Mouse (Mus musculus) heart, embryonic 14.5 days (tissue): Measurements from ENCODE around the gene Plaur. TPM values are rescaled to one million over a fixed set of nuclear protein-coding genes. Genes with fewer than 3 reads are reported as not detected.

ENCODE experiments used
- ATAC-seq: fragments of 200-750 bp; cut with Nextera tagmentation; 2 replicates; pipeline ENCODE4 v1.8.0; 2017; ENCODE audit warnings: low read depth, moderate TSS enrichment; ENCODE audit not compliant: insufficient number of reproducible peaks, insufficient read depth, low FRiP score
- H3K27ac ChIP-seq, 2 experiments: fragments of 200-500 bp in 1 of 2; fragments of 300-500 bp in 1 of 2; sonication (generic) in 1 of 2; replicated peaks in 1 of 2; 2 replicates each; pipeline ENCODE4 v1.5.1; 2012 to 2014; ENCODE audit warnings: low read depth in 2 of 2, low read length in 2 of 2, control low read depth in 1 of 2, mild to moderate bottlenecking in 1 of 2, mixed read lengths in 1 of 2; ENCODE audit not compliant: control insufficient read depth in 1 of 2, insufficient read depth in 1 of 2
- H3K27me3 ChIP-seq: fragments of 300-500 bp; sonication (generic); 2 replicates; pipeline ENCODE4 v1.6.1; 2014; ENCODE audit warnings: mild to moderate bottlenecking, low read length, control low read depth; ENCODE audit not compliant: control insufficient read depth, insufficient read depth
- H3K36me3 ChIP-seq: fragments of 300-500 bp; sonication (generic); 2 replicates; pipeline ENCODE4 v1.6.1; 2014; ENCODE audit warnings: mild to moderate bottlenecking, control low read depth, low read length, mixed read lengths; ENCODE audit not compliant: control insufficient read depth, insufficient read depth
- H3K4me1 ChIP-seq, 2 experiments: fragments of 200-500 bp in 1 of 2; fragments of 300-500 bp in 1 of 2; sonication (generic) in 1 of 2; 2 replicates each; pipeline ENCODE4 v1.6.1; 2012 to 2014; ENCODE audit warnings: low read length in 2 of 2, control low read depth in 1 of 2, mixed read lengths in 1 of 2; ENCODE audit not compliant: control insufficient read depth in 2 of 2, insufficient read depth in 2 of 2
- H3K4me2 ChIP-seq: fragments of 300-500 bp; sonication (generic); 2 replicates; pipeline ENCODE4 v1.6.1; 2014; ENCODE audit warnings: mild to moderate bottlenecking, low read length
- H3K4me3 ChIP-seq, 2 experiments: fragments of 200-500 bp in 1 of 2; fragments of 300-500 bp in 1 of 2; sonication (generic) in 1 of 2; 2 replicates each; pipeline ENCODE4 v1.5.1; 2012 to 2014; ENCODE audit warnings: low read length in 2 of 2, mild to moderate bottlenecking in 2 of 2, control low read depth in 1 of 2, low read depth in 1 of 2, moderate library complexity in 1 of 2; ENCODE audit not compliant: control insufficient read depth in 1 of 2, insufficient read depth in 1 of 2
- H3K9ac ChIP-seq: fragments of 300-500 bp; sonication (generic); 2 replicates; pipeline ENCODE4 v1.6.1; 2014; ENCODE audit warnings: mild to moderate bottlenecking, low read length
- H3K9me3 ChIP-seq: fragments of 300-500 bp; sonication (generic); 2 replicates; pipeline ENCODE4 v1.6.1; 2016; ENCODE audit warnings: low read length, control low read depth; ENCODE audit not compliant: control insufficient read depth
- WGBS: fragments of 180-500 bp; shearing (Covaris S2); extraction: QIAGEN DNeasy Blood & Tissue Kit; methylation state at CpG from one replicate; pipeline ENCODE4 v1.1.7; 2014; 5-methylcytosine and 5-hydroxymethylcytosine counted together
- polyA plus RNA-seq: library from polyadenylated mRNA; unstranded; fragments of >200 nt; fragmentation: Nextera tagmentation; extraction: Ambion mirVana; gene quantifications from 2 replicates; pipeline ENCODE4 v1.2.1, GENCODE M21; 2014

The Plaur gene
- polyA plus RNA-seq, 1 experiment from 2014 or later, result 7.9 TPM

DNA sequence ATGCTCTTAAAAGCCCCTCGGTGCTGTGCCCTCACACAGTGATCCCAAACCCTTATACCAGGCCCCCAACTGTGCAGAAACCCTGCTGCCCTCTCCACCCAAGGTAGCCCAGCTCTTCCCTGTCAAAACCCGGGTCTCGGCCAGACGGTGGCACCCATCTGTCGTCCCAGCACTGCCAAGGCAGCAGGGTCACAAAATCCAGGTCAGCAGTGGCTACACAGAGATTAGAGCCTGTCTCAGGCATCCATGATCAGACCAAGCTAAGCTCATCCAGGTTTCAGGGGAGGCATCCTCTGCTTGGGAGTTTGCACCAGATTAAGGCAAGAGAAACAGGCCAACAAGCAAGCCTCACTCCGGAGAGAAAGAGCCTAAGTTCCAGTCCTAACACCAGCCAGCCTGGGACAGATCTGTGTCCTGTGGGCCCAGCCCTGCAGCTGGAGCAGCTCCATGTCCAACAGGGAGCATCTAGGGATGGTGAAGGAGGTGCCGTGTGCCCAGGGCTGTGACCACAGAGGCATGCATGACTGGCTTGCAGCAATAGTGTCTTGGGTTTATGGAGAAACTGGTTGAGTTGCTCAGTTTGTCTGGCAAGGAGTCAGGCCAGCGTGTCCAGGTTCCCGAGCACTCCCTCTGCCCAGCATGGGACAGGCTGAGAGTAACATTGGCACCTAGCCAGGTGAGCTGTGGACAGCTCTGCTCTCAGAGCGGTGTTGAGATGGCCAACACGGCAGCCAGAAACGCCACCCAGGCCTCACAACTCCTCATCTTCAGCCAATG lies 38.1 kb upstream of the Plaur start:
- Histone ChIP-seq H3K4me2 (no peak overlapping the region), H3K27me3 (no peaks in the 10 kb centered on the region), H3K27ac (0 out of 4 replicates have a peak overlapping the region, but pooled peaks of 1 of the 2 experiments have one; percentile 43), H3K9me3 (no peaks in the 10 kb centered on the region), H3K36me3 (peaks cover 26% of the 10 kb centered on the region), H3K4me1 (peaks cover 20 to 22% of the 10 kb centered on the region in 2 experiments), H3K9ac (no peak overlapping the region), H3K4me3 (no peak overlapping the region)
- WGBS, result 53% methylated on average over 12 of the region's 12 CpGs
- ATAC-seq, result peak; percentile 66

DNA sequence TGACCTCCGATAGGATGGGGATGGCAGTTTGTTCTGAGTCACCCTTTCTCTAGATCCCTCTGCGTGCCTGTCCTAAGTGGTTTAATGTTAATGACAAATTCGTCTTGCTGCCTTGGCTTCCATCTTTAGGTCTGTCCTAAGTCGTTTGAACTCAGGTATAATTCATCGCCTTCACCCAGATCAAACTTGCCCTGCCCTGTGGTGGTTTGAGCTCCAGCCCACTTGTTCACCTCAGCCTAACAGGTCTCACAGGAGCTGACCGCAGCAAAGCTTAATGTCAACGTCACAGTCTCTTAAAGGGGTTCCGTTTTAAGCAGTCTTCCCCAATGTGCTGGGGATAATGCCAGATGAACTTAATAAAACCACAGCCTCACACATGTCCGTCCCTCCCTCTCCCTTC lies 36.4 kb upstream of the Plaur start:
- 76% methylated on average over 9 of the region's 9 CpGs for WGBS
- Histone ChIP-seq H3K4me2 (no peak overlapping the region), H3K4me1 (peaks cover 15 to 25% of the 10 kb centered on the region in 2 experiments), H3K4me3 (no peak overlapping the region), H3K9me3 (no peaks in the 10 kb centered on the region), H3K36me3 (peaks cover 19% of the 10 kb centered on the region), H3K27me3 (no peaks in the 10 kb centered on the region), H3K27ac (no peak overlapping the region), H3K9ac (no peak overlapping the region)
- ATAC-seq, result no peak

- WGBS, result 92% methylated on average over 8 of the region's 8 CpGs
- Histone ChIP-seq H3K27me3 (peaks cover 2% of the 10 kb centered on the region), H3K4me2 (no peak overlapping the region), H3K9ac (no peak overlapping the region), H3K36me3 (peaks cover 13% of the 10 kb centered on the region; the same call in 1 of the 2 replicates), H3K4me3 (no peak overlapping the region), H3K27ac (no peak overlapping the region), H3K9me3 (no peaks in the 10 kb centered on the region), H3K4me1 (peaks cover 15 to 25% of the 10 kb centered on the region in 2 experiments)
- no peak for ATAC-seq
These were observed 35.1 kb upstream of the Plaur start for GRCm38 (mm10) chr7:24427168-24427567.

DNA sequence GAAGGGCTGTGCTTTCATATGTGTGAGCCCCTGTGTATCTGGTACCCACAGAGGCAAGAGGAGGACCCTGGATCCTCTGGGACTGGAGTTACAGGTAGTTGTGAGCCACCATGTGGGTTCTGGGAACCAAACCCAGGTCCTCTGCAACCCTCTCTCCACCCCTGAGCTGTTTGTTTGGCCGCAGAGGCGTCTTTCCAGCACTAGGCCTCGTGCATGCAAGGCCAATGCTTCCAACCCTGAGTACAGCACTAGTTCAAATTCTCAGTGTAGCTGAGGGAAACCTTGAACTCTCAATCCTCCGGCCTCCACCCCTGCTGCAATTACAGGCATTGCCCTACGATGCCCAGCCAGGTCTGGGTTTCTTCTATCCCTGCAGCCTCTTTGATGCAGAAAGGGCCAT lies 33.6 kb upstream of the Plaur start:
- H3K9ac ChIP-seq, result no peak overlapping the region
- H3K4me2 ChIP-seq, result no peak overlapping the region
- WGBS, result 91% methylated on average over 5 of the region's 5 CpGs
- no peak overlapping the region for H3K27ac ChIP-seq
- H3K4me1 ChIP-seq, result peaks cover 12 to 25% of the 10 kb centered on the region in 2 experiments
- H3K36me3 ChIP-seq, result no peaks in the 10 kb centered on the region
- no peak overlapping the region for H3K4me3 ChIP-seq
- ATAC-seq, result no peak
- H3K9me3 ChIP-seq, result no peaks in the 10 kb centered on the region
- H3K27me3 ChIP-seq, result peaks cover 18% of the 10 kb centered on the region

DNA sequence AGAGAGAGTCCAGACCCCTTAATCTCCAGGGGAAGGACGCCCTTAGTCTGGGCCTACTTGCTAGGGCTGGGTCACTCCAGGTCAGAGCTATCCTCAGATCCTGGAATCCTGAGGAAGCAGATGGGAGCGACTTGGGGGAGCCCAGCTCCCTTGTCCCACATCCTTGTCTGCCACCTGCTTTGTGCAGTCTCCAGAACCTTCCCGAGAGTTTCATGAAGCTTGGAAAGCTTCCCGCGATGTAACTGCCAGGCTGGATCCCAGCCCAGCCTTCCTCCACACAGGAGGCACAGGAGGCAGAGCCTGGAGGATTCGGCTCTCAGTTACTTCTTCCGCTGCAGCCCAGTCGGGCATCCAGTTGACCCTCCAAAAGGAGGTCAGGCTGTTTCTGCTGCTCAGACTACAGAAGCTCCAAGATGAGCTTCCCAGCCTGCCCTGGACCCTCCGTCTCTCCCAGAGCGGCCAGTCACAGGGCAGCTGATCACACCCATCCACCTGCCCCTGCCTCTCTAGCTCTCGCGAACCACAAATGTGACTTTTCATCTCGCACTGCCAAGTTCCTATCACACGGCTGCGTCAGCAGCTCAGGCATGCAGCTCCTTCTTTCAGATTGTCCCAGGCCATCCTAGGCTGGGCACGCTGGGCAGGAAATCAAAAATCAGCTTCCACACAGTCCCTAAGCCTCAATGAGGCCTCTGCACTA lies 32.7 kb upstream of the Plaur start:
- peak overlapping the region in 1 of 2 experiments; percentile 35; a peak in 1 of 4 replicates for H3K27ac ChIP-seq
- H3K4me2 ChIP-seq, result 0 out of 2 replicates have a peak overlapping the region, but pooled peaks have one; percentile 19
- 0 out of 2 replicates have a peak overlapping the region, but pooled peaks have one; percentile 27 for H3K9ac ChIP-seq
- peaks cover 21% of the 10 kb centered on the region for H3K27me3 ChIP-seq
- 39% methylated on average over 16 of the region's 16 CpGs for whole genome bisulfite sequencing
- no peaks in the 10 kb centered on the region for H3K9me3 ChIP-seq
- H3K36me3 ChIP-seq, result no peaks in the 10 kb centered on the region
- H3K4me1 ChIP-seq, result peaks cover 5 to 18% of the 10 kb centered on the region in 2 experiments
- ATAC-seq, result peak; percentile 36; the same call in 1 of the 2 replicates
- no peak overlapping the region for H3K4me3 ChIP-seq

GRCm38 (mm10) chr7:24430551-24431345 lies 31.5 kb upstream of the Plaur start:
- Histone ChIP-seq H3K4me2 (no peak overlapping the region), H3K27ac (no peak overlapping the region), H3K4me3 (no peak overlapping the region), H3K9ac (no peak overlapping the region), H3K36me3 (no peaks in the 10 kb centered on the region), H3K4me1 (peaks cover 0 to 13% of the 10 kb centered on the region in 2 experiments; a peak in 2 of 4 replicates), H3K27me3 (peaks cover 21% of the 10 kb centered on the region), H3K9me3 (no peaks in the 10 kb centered on the region)
- 92% methylated on average over 15 of the region's 15 CpGs for WGBS
- no peak for ATAC-seq

DNA sequence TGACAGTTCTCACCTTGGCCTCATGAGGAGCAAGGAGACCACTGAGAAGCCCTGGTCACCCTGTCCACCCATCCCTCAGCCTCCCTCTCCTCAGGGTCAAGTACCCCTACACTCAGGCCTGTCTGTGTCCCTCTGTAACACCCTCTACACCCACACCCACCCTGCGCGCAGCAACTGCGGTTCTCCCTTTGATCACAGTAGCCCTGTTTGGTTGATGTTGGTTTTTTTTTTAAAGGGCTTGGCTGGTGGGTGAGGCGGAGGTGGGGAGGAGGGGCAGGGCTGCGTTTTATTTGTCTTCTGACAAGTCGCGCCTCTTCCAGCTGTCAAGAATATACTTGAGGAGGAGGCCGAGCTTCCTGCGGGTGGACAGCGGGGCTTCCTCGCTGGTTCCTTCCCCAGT lies 30.6 kb upstream of the Plaur start:
- H3K9me3 ChIP-seq, result no peaks in the 10 kb centered on the region
- no peak overlapping the region for H3K9ac ChIP-seq
- no peak overlapping the region for H3K27ac ChIP-seq
- 28% methylated on average over 11 of the region's 11 CpGs for WGBS
- H3K4me3 ChIP-seq, result no peak overlapping the region
- ATAC-seq, result no peak
- no peak overlapping the region for H3K4me2 ChIP-seq
- H3K4me1 ChIP-seq, result peaks cover 0 to 13% of the 10 kb centered on the region in 2 experiments; a peak in 2 of 4 replicates
- no peaks in the 10 kb centered on the region for H3K36me3 ChIP-seq
- H3K27me3 ChIP-seq, result peaks cover 21% of the 10 kb centered on the region
